28 mouse cellular contexts compared by ENCODE assay signal in the genomic region with DNA sequence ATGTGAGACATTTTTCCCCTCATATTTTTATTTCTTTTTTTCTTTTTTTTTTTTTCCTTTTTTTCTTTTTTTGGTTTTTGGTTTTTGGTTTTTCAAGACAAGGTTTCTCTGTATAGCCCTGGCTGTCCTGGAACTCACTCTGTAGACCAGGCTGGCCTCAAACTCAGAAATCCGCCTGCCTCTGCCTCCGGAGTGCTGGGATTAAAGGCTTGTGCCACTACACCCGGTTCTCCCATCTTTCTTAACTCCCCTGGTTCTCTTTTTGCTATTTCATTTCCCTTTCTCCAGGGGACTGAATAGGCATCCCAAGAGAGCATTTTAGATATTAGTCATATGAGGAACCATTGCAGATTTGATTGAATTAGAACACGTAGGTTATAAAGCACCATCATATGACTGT. TPM values are rescaled to one million over a fixed set of nuclear protein-coding genes. Genes with fewer than 3 reads are reported as not detected.
"Had no signal": no experiment of that assay in that cellular context is flagged by ENCODE, and none has a peak within 500 bp of the region (broad histone marks: within the 10 kb centered on the region; RNA-seq: fewer than 3 reads in every experiment).

No protein-coding gene starts in this region.

RNA-seq across cellular contexts. Expression of a gene that starts 7.5 kb away (rescaled TPM):
- total RNA-seq: forebrain, postnatal 0 days; gastrocnemius, adult 18-20 months; gastrocnemius, adult 2 months; gastrocnemius, adult 8-10 months; gastrocnemius, postnatal 14 days; gastrocnemius, postnatal 36 days; granulocyte monocyte progenitor cell, adult 5-6 weeks had no signal
- polyA plus RNA-seq: cerebellum, adult 2 months; cortical plate, adult 2 months; embryonic facial prominence, embryonic 12.5 days; embryonic facial prominence, embryonic 13.5 days; embryonic facial prominence, embryonic 14.5 days; embryonic facial prominence, embryonic 15.5 days; erythroblast, embryonic 14.5 days; forebrain, embryonic 10.5 days; forebrain, embryonic 12.5 days; forebrain, embryonic 13.5 days; forebrain, embryonic 14.5 days; forebrain, embryonic 15.5 days; forebrain, embryonic 16.5 days; forebrain, postnatal 0 days; gonadal fat pad, adult 2 months; heart, adult 2 months had no signal

RNA-seq across cellular contexts. Expression of a gene that starts 48.2 kb away (rescaled TPM):
- total RNA-seq: common myeloid progenitor, adult 5-6 weeks; forebrain, postnatal 0 days; gastrocnemius, adult 18-20 months; gastrocnemius, adult 2 months; gastrocnemius, postnatal 10 days; gastrocnemius, postnatal 14 days; gastrocnemius, postnatal 36 days; granulocyte monocyte progenitor cell, adult 5-6 weeks; heart, adult 18-20 months; heart, adult 2 months; heart, adult 8-10 months had no signal
- polyA plus RNA-seq: embryonic facial prominence, embryonic 11.5 days; embryonic facial prominence, embryonic 13.5 days; embryonic facial prominence, embryonic 14.5 days; embryonic facial prominence, embryonic 15.5 days; erythroblast, embryonic 14.5 days; forebrain, embryonic 10.5 days; forebrain, embryonic 11.5 days; forebrain, embryonic 13.5 days; forebrain, embryonic 14.5 days; forebrain, embryonic 15.5 days; forebrain, embryonic 16.5 days; forebrain, postnatal 0 days; gonadal fat pad, adult 2 months; heart, adult 2 months had no signal
